Mouse (Mus musculus) kidney, postnatal 0 days (tissue): ENCODE measurements around the gene Ppm1b. TPM values are rescaled to one million over a fixed set of nuclear protein-coding genes. Genes with fewer than 3 reads are reported as not detected.

Experiments used
- ATAC-seq: fragments of 200-750 bp; cut with Nextera tagmentation; replicated peaks from 2 replicates; pipeline ENCODE4 v1.8.0; 2017; ENCODE audit warnings: low read depth, moderate number of reproducible peaks, moderate TSS enrichment, moderate library complexity; ENCODE audit not compliant: low FRiP score
- DNase-seq: peaks from one replicate; pipeline ENCODE4 v3.0.0-alpha.2; 2016; ENCODE audit warnings: low spot score
- H3K27ac ChIP-seq: fragments of 300-500 bp; sonication (generic); 2 replicates; pipeline ENCODE4 v1.5.1; 2014; ENCODE audit warnings: mild to moderate bottlenecking
- H3K27me3 ChIP-seq: fragments of 300-500 bp; sonication (generic); 2 replicates; pipeline ENCODE4 v1.6.1; 2014; ENCODE audit warnings: low read length, mixed read lengths; ENCODE audit not compliant: insufficient read depth
- H3K36me3 ChIP-seq: fragments of 300-500 bp; sonication (generic); 2 replicates; pipeline ENCODE4 v1.6.1; 2014; ENCODE audit warnings: low read length, mixed read lengths; ENCODE audit not compliant: insufficient read depth
- H3K4me1 ChIP-seq: fragments of 300-500 bp; sonication (generic); replicated peaks from 2 replicates; pipeline ENCODE4 v1.6.1; 2014; ENCODE audit warnings: antibody characterized with exemption, low read length, mixed read lengths; ENCODE audit not compliant: insufficient read depth
- H3K4me2 ChIP-seq: fragments of 300-500 bp; sonication (generic); 2 replicates; pipeline ENCODE4 v1.6.1; 2014; ENCODE audit warnings: mild to moderate bottlenecking, low read length, moderate library complexity, mixed read lengths
- H3K4me3 ChIP-seq: fragments of 300-500 bp; sonication (generic); replicated peaks from 2 replicates; pipeline ENCODE4 v1.5.1; 2014; ENCODE audit warnings: low read depth, low read length
- H3K9ac ChIP-seq: fragments of 300-500 bp; sonication (generic); 2 replicates; pipeline ENCODE4 v1.6.1; 2014; ENCODE audit warnings: low read depth, low read length
- H3K9me3 ChIP-seq: fragments of 300-500 bp; sonication (generic); replicated peaks from 2 replicates; pipeline ENCODE4 v1.6.1; 2016; ENCODE audit warnings: low read length, inconsistent platforms, mixed read lengths
- CTCF ChIP-seq: IDR thresholded peaks from 2 replicates; pipeline ENCODE4 v1.5.1; 2016; ENCODE audit warnings: antibody characterized with exemption, low read depth, mild to moderate bottlenecking, moderate library complexity
- WGBS: fragments of 180-500 bp; shearing (Covaris S2); extraction: QIAGEN DNeasy Blood & Tissue Kit; methylation state at CpG from one replicate; pipeline ENCODE4 v1.1.7; 2014; 5-methylcytosine and 5-hydroxymethylcytosine counted together
- polyA plus RNA-seq: library from polyadenylated mRNA; unstranded; fragments of >200 nt; fragmentation: Nextera tagmentation; extraction: Ambion mirVana; gene quantifications from 2 replicates; pipeline ENCODE4 v1.2.1, GENCODE M21; 2015

The Ppm1b gene
- polyA plus RNA-seq, 1 experiment from 2014 or later: 67.3 TPM

DNA sequence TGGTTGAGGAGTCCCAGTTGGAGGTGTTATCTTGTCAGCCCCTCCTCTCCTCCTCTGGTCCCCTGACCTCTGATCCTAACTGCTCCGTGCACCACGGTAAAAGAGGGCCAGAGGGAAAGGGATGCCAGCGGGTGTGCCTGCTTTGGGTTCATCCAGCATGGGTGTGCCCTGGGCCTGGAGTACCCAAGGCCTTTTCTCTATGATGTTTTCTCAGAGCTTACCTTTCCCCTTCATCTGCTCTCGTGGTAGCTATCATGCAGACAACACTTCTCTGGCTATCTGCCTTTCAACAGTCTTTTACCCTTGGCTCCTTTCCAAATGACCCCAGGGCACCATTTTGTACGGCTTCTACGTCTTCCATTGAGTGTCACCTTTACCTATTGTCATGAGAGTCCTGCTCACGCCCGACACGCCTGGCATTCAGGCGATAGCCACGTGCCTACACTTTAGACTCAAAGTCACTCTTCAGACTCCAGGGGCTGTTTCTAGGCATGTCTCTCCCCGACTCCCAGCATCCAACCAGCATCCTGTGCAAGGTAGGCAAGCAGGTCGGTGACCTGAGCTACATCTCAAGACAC, 15.2 kb upstream of the Ppm1b start:
- H3K4me2 ChIP-seq: no peak overlapping the region
- no peaks in the 10 kb centered on the region for H3K36me3 ChIP-seq
- ATAC-seq (no peak), DNase-seq (no peak)
- H3K9me3 ChIP-seq: no peaks in the 10 kb centered on the region
- no peaks in the 10 kb centered on the region for H3K27me3 ChIP-seq
- H3K4me3 ChIP-seq: no peak overlapping the region
- no peaks in the 10 kb centered on the region for H3K4me1 ChIP-seq
- no peak for TF ChIP-seq CTCF
- 88% methylated on average over 13 of the region's 13 CpGs for WGBS
- H3K27ac ChIP-seq: no peak overlapping the region
- no peak overlapping the region for H3K9ac ChIP-seq

DNA sequence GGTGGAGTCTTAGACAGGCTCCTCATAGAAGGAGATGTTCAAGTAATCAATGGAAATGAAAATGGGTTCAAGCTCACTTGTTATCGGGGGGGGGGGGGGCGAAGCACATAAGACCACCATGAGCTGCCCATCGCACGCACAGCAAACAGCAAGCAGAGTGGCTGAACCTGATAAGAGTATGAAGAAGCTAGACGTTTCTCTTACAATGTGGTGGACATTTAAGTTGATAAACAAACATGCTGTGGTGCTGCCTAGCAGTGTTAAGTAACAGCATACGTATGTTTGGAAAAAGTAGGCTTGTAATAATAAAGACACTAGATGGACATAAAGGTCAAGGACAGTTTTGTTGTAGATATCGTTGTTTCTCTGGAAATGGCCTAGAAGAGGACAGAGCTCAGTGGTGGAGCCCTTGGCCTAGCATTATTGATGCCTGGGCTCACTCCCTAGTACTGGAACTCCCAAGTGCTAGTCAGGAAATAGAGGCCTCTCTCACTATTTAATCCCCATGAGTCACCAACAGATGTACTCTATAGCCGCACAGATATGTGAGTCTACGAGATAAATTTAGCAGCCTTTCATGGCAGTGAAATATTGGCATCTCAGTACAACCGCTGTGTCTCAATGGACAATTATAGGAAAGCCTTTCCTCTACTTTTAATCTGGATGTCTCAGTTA, 14.0 kb upstream of the Ppm1b start:
- H3K9me3 ChIP-seq: no peaks in the 10 kb centered on the region
- H3K36me3 ChIP-seq: no peaks in the 10 kb centered on the region
- no peak overlapping the region for H3K9ac ChIP-seq
- H3K4me3 ChIP-seq: no peak overlapping the region
- no peaks in the 10 kb centered on the region for H3K4me1 ChIP-seq
- H3K27me3 ChIP-seq: no peaks in the 10 kb centered on the region
- no peak for TF ChIP-seq CTCF
- no peak overlapping the region for H3K27ac ChIP-seq
- 81% methylated on average over 10 of the region's 10 CpGs for WGBS
- DNase-seq: no peak
- no peak overlapping the region for H3K4me2 ChIP-seq
- ATAC-seq: no peak

DNA sequence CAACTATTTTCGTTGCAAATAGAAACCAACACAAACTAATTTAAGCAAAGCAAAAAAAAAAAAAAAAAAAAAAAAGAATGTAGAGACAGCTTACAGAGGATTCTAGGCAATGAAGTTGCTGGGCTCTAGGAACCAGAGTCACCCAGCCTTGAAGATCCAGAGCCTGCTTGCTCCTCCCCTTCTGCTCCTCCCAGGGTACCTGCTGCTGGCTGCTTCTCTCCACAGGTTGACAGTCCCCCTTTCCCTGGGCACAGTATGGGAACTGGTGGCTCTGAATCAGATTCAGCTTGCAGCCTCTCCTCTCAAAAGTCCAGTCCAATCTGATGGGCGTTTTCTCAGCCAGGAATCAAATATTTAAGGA, 13.5 kb upstream of the Ppm1b start:
- Histone ChIP-seq H3K36me3 (no peaks in the 10 kb centered on the region), H3K9me3 (no peaks in the 10 kb centered on the region), H3K27ac (no peak overlapping the region), H3K27me3 (no peaks in the 10 kb centered on the region), H3K4me3 (no peak overlapping the region), H3K4me1 (no peaks in the 10 kb centered on the region), H3K4me2 (no peak overlapping the region), H3K9ac (no peak overlapping the region)
- DNase-seq (no peak), ATAC-seq (no peak)
- no peak for TF ChIP-seq CTCF
- 48% methylated on average over 2 of the region's 2 CpGs for WGBS

DNA sequence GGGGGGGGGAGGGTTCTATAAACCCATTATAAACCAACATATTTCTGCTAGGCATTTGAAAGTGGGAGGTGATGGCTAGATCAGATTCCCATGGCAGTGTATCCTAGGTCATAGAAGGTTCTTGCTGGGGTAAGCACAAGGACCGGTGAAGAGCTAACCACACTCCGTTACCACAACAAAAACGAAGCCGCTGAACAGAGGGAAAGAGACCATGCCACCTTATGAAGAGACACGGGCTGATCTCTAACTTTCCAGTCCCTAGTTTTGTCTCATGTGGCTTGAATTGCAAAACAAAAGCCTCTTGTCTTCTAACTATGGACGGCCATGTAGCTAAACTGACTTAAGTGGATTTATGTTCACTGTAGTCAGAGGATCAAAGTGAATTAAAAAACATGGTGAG, 12.2 kb upstream of the Ppm1b start:
- no peaks in the 10 kb centered on the region for H3K9me3 ChIP-seq
- no peaks in the 10 kb centered on the region for H3K36me3 ChIP-seq
- H3K27ac ChIP-seq: no peak overlapping the region
- ATAC-seq (no peak), DNase-seq (no peak)
- TF ChIP-seq CTCF: no peak
- no peaks in the 10 kb centered on the region for H3K27me3 ChIP-seq
- H3K9ac ChIP-seq: no peak overlapping the region
- H3K4me2 ChIP-seq: no peak overlapping the region
- H3K4me1 ChIP-seq: no peaks in the 10 kb centered on the region
- no peak overlapping the region for H3K4me3 ChIP-seq
- 59% methylated on average over 6 of the region's 6 CpGs for WGBS

DNA sequence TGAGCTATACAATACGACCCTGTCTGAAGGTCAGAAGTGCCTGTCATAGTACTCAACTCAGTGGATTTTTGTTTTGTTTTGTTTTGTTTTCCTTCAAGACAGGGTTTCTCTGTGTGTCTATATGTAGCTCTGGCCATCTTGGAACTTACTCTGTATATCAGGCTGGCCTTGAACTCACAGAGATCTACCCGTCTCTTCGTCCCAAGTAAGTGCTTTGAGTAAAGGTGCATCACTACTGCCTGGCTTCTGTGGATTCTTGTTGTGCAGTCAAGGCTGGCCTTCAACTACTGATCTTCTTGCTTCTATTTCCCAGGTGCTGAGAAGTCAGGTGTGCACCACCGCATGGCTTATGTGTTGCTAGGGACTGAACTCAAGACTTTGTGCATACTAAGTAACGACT, 4.0 kb upstream of the Ppm1b start:
- H3K36me3 ChIP-seq: no peaks in the 10 kb centered on the region
- DNase-seq (no peak), ATAC-seq (no peak)
- H3K4me1 ChIP-seq: 0 out of 2 replicates have a peak, but pooled peaks cover 6% of the 10 kb centered on the region
- TF ChIP-seq CTCF: no peak
- H3K9me3 ChIP-seq: no peaks in the 10 kb centered on the region
- no peak overlapping the region for H3K27ac ChIP-seq
- H3K4me3 ChIP-seq: no peak overlapping the region
- H3K4me2 ChIP-seq: no peak overlapping the region
- WGBS: 98% methylated on average over 5 of the region's 5 CpGs
- H3K9ac ChIP-seq: no peak overlapping the region
- H3K27me3 ChIP-seq: no peaks in the 10 kb centered on the region

DNA sequence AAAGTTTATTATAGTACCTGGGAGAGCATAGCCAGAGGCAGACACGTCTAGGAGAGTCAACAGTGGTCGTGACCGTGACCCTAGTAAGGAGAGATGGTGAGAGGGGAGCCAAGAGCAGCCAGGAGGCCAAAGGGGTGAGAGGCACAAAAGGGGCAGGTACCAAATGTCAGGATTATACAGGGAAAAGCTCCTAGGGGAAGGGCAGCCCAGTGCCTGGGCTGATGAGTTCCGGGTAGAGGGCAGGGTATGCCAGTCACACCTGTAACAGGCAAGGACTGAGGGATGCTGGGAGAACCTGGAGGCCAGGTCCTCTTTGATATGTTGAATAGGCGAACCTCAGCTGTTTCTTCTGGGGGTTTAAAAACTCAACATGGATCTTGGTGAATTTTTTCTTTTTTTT, 2.8 kb upstream of the Ppm1b start:
- H3K4me2 ChIP-seq: no peak overlapping the region
- H3K4me3 ChIP-seq: no peak overlapping the region
- H3K27me3 ChIP-seq: no peaks in the 10 kb centered on the region
- H3K36me3 ChIP-seq: no peaks in the 10 kb centered on the region
- no peak overlapping the region for H3K9ac ChIP-seq
- ATAC-seq (no peak), DNase-seq (no peak)
- no peak for TF ChIP-seq CTCF
- no peak overlapping the region for H3K27ac ChIP-seq
- 0 out of 2 replicates have a peak, but pooled peaks cover 6% of the 10 kb centered on the region for H3K4me1 ChIP-seq
- H3K9me3 ChIP-seq: no peaks in the 10 kb centered on the region
- 78% methylated on average over 5 of the region's 5 CpGs for WGBS
